Comparison of ENCODE assay signal across 10 mouse cellular contexts in genomic region chr2:59628057-59628901, GRCm38 (mm10). TPM values are rescaled to one million over a fixed set of nuclear protein-coding genes. Genes with fewer than 3 reads are reported as not detected.
DNase-seq lines count a peak whose midpoint lies in the region; ATAC-seq and TF ChIP-seq lines count a peak whose summit lies in the region.
"Had no signal": no experiment of that assay in that cellular context is flagged by ENCODE, and none has a peak within 500 bp of the region (broad histone marks: within the 10 kb centered on the region; RNA-seq: fewer than 3 reads in every experiment).

No protein-coding gene starts in this region.

- H3K27ac ChIP-seq in forebrain, embryonic 16.5 days (ENCODE audit: low read length): no peak overlapping the region
- H3K27ac ChIP-seq in forebrain, embryonic 10.5 days: no peak overlapping the region
- peak overlapping the region; percentile 89 for H3K27ac ChIP-seq in ES-Bruce4 (ENCODE audit: insufficient read depth, low read length)
- H3K27ac ChIP-seq in hindbrain, postnatal 0 days: peak overlapping the region; percentile 20; the same call in 1 of the 2 replicates
- peak overlapping the region; percentile 1; the same call in 1 of the 2 replicates for H3K27ac ChIP-seq in limb, embryonic 10.5 days
- H3K27ac ChIP-seq: macrophage had no signal

- peaks cover 6% of the 10 kb centered on the region; the same call in 1 of the 2 replicates for H3K4me1 ChIP-seq in forebrain, embryonic 16.5 days (replicated peaks; ENCODE audit: control insufficient read depth, insufficient read depth, low read length)
- H3K4me1 ChIP-seq in forebrain, embryonic 10.5 days: peaks cover 47% of the 10 kb centered on the region
- peaks cover 5% of the 10 kb centered on the region for H3K4me1 ChIP-seq in ES-Bruce4 (ENCODE audit: control insufficient read depth, insufficient read depth, low read length)
- H3K4me1 ChIP-seq in hindbrain, postnatal 0 days (ENCODE audit: insufficient read depth, low read length): 0 out of 2 replicates have a peak, but pooled peaks cover 4% of the 10 kb centered on the region
- H3K4me1 ChIP-seq in limb, embryonic 10.5 days: peaks cover 64% of the 10 kb centered on the region

- no peak overlapping the region for H3K4me3 ChIP-seq in forebrain, embryonic 16.5 days (replicated peaks; ENCODE audit: low read length)
- H3K4me3 ChIP-seq in forebrain, embryonic 10.5 days: no peak overlapping the region
- H3K4me3 ChIP-seq in ES-Bruce4 (ENCODE audit: low read depth, low read length): peak overlapping the region; percentile 25
- H3K4me3 ChIP-seq in hindbrain, postnatal 0 days (ENCODE audit: low read length): no peak overlapping the region
- H3K4me3 ChIP-seq in limb, embryonic 10.5 days: no peak overlapping the region

- H3K27me3 ChIP-seq in forebrain, embryonic 16.5 days (replicated peaks; ENCODE audit: control insufficient read depth, insufficient read depth, low read length): no peaks in the 10 kb centered on the region
- H3K27me3 ChIP-seq in forebrain, embryonic 10.5 days (ENCODE audit: poor library complexity, severe bottlenecking): no peaks in the 10 kb centered on the region
- H3K27me3 ChIP-seq in ES-Bruce4 (ENCODE audit: control insufficient read depth, insufficient read depth, low read length, poor library complexity, severe bottlenecking): no peaks in the 10 kb centered on the region
- no peaks in the 10 kb centered on the region for H3K27me3 ChIP-seq in hindbrain, postnatal 0 days (ENCODE audit: insufficient read depth, low read length)
- no peaks in the 10 kb centered on the region for H3K27me3 ChIP-seq in limb, embryonic 10.5 days (ENCODE audit: low read depth, poor library complexity, severe bottlenecking)
- H3K27me3 ChIP-seq: CH12.LX had no signal

- no peak for DNase-seq in forebrain, embryonic 10.5 days (ENCODE audit: extremely low spot score, low spot score)
- peak; percentile 67 to 69 for DNase-seq in cerebellum, postnatal 25 days
- peak; percentile 48 for DNase-seq in hindbrain, postnatal 0 days (ENCODE audit: low spot score)
- no peak for DNase-seq in limb, embryonic 10.5 days (ENCODE audit: low spot score)
- no peak for DNase-seq in spleen, postnatal 14 days (ENCODE audit: low spot score in 2 of 2)
- no peak for DNase-seq in urinary bladder, adult 2 months (ENCODE audit: low spot score)

- H3K9ac ChIP-seq in forebrain, embryonic 16.5 days (replicated peaks; ENCODE audit: low read depth, low read length): no peak overlapping the region
- H3K9ac ChIP-seq in ES-Bruce4 (ENCODE audit: low read depth, poor library complexity, severe bottlenecking): 0 out of 2 replicates have a peak overlapping the region, but pooled peaks have one; percentile 36
- H3K9ac ChIP-seq in hindbrain, postnatal 0 days (replicated peaks; ENCODE audit: low read length): no peak overlapping the region

- TF ChIP-seq CTCF in ES-Bruce4 (IDR thresholded peaks at IDR 0.05; ENCODE audit: low read depth, low read length): no peak
- TF ChIP-seq CTCF in hindbrain, postnatal 0 days (IDR thresholded peaks at IDR 0.05; ENCODE audit: low read depth): no peak

- H3K4me2 ChIP-seq in forebrain, embryonic 16.5 days (ENCODE audit: low read length): no peak overlapping the region
- no peak overlapping the region for H3K4me2 ChIP-seq in hindbrain, postnatal 0 days (ENCODE audit: low read depth, low read length)

- ATAC-seq in forebrain, embryonic 16.5 days: peak; percentile 65
- peak; percentile 83 for ATAC-seq in hindbrain, postnatal 0 days

- no peak for TF ChIP-seq EP300 in ES-Bruce4 (IDR thresholded peaks at IDR 0.05; ENCODE audit: insufficient read depth, low read depth, low read length)

- no peaks in the 10 kb centered on the region for H3K36me3 ChIP-seq in forebrain, embryonic 16.5 days (ENCODE audit: control insufficient read depth, insufficient read depth)
- H3K36me3 ChIP-seq in forebrain, embryonic 10.5 days (replicated peaks): 0 out of 2 replicates have a peak, but pooled peaks cover 5% of the 10 kb centered on the region
- H3K36me3 ChIP-seq in ES-Bruce4 (ENCODE audit: control insufficient read depth, insufficient read depth, low read length, poor library complexity, severe bottlenecking): no peaks in the 10 kb centered on the region
- H3K36me3 ChIP-seq in hindbrain, postnatal 0 days (ENCODE audit: insufficient read depth, low read length): no peaks in the 10 kb centered on the region
- peaks cover 20% of the 10 kb centered on the region for H3K36me3 ChIP-seq in limb, embryonic 10.5 days

- WGBS in forebrain, embryonic 16.5 days: 68% methylated on average over 17 of the region's 17 CpGs
- 86% methylated on average over 17 of the region's 17 CpGs for WGBS in forebrain, embryonic 10.5 days
- 64% methylated on average over 17 of the region's 17 CpGs for WGBS in hindbrain, postnatal 0 days
- 82% methylated on average over 17 of the region's 17 CpGs for WGBS in limb, embryonic 10.5 days

- no peak for TF ChIP-seq POLR2A in ES-Bruce4 (IDR thresholded peaks at IDR 0.05; ENCODE audit: insufficient read depth, low read length)

- no peaks in the 10 kb centered on the region for H3K9me3 ChIP-seq in forebrain, embryonic 16.5 days (ENCODE audit: control insufficient read depth, low read length)
- no peaks in the 10 kb centered on the region for H3K9me3 ChIP-seq in forebrain, embryonic 10.5 days
- no peaks in the 10 kb centered on the region for H3K9me3 ChIP-seq in ES-Bruce4 (replicated peaks; ENCODE audit: control insufficient read depth, insufficient read depth, low read length, poor library complexity, severe bottlenecking)
- no peaks in the 10 kb centered on the region for H3K9me3 ChIP-seq in hindbrain, postnatal 0 days (ENCODE audit: low read length)
- no peaks in the 10 kb centered on the region for H3K9me3 ChIP-seq in limb, embryonic 10.5 days (replicated peaks)

RNA-seq across cellular contexts. Expression of gene Tanc1, which starts 16.4 kb away (rescaled TPM):
- 8.7 and 10.7 TPM in 2 replicates for polyA plus RNA-seq in forebrain, embryonic 16.5 days (2015; fragmentation: Nextera tagmentation; extraction: Ambion mirVana)
- 27.6 and 27.7 TPM in 2 replicates for polyA plus RNA-seq in forebrain, embryonic 10.5 days (2016; fragmentation: Nextera tagmentation; extraction: Ambion mirVana)
- polyA plus RNA-seq in ES-Bruce4 (2011; ENCODE audit: insufficient read depth, insufficient read length, low read depth, missing spikeins): 55.2 and 62.4 TPM in 2 replicates
- 10.6 and 12.1 TPM in 2 replicates for total RNA-seq in hindbrain, postnatal 0 days (2014; rRNA removed)
- 4.2 and 4.8 TPM in 2 replicates for polyA plus RNA-seq in hindbrain, postnatal 0 days (2015; fragmentation: Nextera tagmentation; extraction: Ambion mirVana)
- 65.4 and 85.4 TPM in 2 replicates for polyA plus RNA-seq in limb, embryonic 10.5 days (2016; fragmentation: Nextera tagmentation; extraction: Ambion mirVana)
- 25.0 and 32.2 TPM in 2 replicates for polyA plus RNA-seq in urinary bladder, adult 2 months (2012; rRNA removed)

Comparison
In these comparisons a context has a peak if more than half of its experiments do, and no peak if none do; other contexts are left out.
1. H3K27ac ChIP-seq: peak in ES-Bruce4 (single experiment), hindbrain, postnatal 0 days (single experiment) and limb, embryonic 10.5 days (single experiment); none in forebrain, embryonic 16.5 days (single experiment) and forebrain, embryonic 10.5 days (single experiment).
2. DNase-seq: peak in cerebellum, postnatal 25 days (2 of 2) and hindbrain, postnatal 0 days (single experiment); none in forebrain, embryonic 10.5 days (single experiment), limb, embryonic 10.5 days (single experiment), spleen, postnatal 14 days (0 of 2) and urinary bladder, adult 2 months (single experiment).